Mouse (Mus musculus): ENCODE data around the gene Trim47. TPM values are rescaled to one million over a fixed set of nuclear protein-coding genes. Genes with fewer than 3 reads are reported as not detected.
A peak's percentile ranks its signal among the peaks of the same experiment; 100 is the strongest.

Gene Trim47
- total RNA-seq (2021) = 17.1 and 20.2 TPM in 2 replicates
- long read RNA-seq, transcript Trim47-202 (6 exons, 2,192 nt) = major isoform, 40 of 58 reads
- long read RNA-seq, transcript Trim47-201 (6 exons, 2,204 nt) = minor isoform, 11 of 58 reads
- long read RNA-seq, partial matches to known transcripts = 1 of 58 reads
- long read RNA-seq, other reads (novel, unspliced or antisense) = 4 of 58 reads

- peak; percentile 81 for DNase-seq
These were observed at the start of gene Trim47 for GRCm38 (mm10) chr11:116127156-116127980. TSS of gene Trim47 (minus strand) at chr11:116127210.

GRCm38 (mm10) chr11:116176010-116176409 lies 49.0 kb upstream of the Trim47 start:
- no peak for DNase-seq

- DNase-seq = peak; percentile 62
These were observed 47.9 kb upstream of the Trim47 start for GRCm38 (mm10) chr11:116174775-116175448.

DNA sequence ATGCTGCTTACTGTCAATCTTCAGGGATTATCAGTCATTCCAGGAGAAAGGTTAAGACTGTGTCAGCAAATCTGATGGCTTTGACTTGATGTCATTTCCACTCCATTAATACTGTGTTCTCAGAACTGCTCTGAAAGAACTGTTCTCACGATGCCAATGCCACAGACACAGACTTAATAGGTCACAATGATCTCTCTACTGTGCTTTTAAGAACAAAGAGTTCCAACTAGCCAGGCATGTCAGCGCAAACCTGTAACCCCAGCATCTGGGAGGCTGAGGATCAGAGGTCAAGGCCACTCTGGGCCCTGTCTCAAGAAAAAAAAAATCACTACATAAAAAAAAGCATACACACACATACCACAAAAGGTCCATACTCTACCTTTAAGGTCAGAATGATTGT lies 44.9 kb upstream of the Trim47 start:
- DNase-seq = no peak

DNA sequence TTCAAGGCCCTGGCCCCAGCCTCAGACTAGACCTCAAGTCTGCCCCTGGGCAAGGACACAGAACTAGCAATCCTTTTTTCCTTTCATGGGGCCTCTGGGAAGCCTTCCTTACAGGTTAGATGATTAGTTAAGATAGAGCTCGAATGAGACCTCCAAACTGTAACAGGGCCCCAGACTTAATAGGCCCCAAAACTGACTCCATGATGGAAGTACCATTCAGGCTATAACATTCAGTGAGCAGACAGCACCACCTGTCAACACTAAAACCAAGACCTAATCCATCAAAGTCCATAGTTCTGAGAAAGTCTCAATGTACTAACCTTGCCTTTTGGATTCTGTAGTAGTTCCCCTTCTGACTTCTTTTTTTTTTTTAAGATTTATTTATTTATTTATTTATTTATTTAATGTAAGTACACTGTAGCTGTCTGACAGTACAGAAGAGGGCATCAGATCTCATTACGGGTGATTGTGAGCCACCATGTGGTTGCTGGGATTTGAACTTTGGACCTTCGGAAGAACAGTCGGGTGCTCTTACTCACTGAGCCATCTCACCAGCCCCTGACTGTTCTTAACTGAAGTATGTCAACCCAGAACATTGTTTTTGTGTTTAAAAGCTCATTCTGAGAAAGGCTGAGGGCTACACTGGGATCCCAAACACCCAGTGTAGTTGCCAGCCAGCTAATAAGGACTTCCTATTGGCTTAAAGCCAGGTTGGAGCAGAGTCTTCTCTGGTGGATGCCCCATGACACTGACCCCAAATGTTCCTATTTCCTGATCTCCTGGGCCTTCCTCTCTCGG lies 43.2 kb upstream of the Trim47 start:
- no peak for DNase-seq

GRCm38 (mm10) chr11:116169214-116169613 lies 42.2 kb upstream of the Trim47 start:
- DNase-seq = no peak

- peak; percentile 92 for DNase-seq
These were observed 41.0 kb upstream of the Trim47 start, which contains the start of gene Fbf1 for GRCm38 (mm10) chr11:116167884-116168439. TSS of gene Fbf1 (minus strand) at chr11:116168166.

- DNase-seq = no peak
These were observed 40.2 kb upstream of the Trim47 start for GRCm38 (mm10) chr11:116167232-116167631.

GRCm38 (mm10) chr11:116163002-116163401 lies 36.0 kb upstream of the Trim47 start:
- DNase-seq = no peak

GRCm38 (mm10) chr11:116162146-116162545 lies 35.1 kb upstream of the Trim47 start:
- no peak for DNase-seq

DNA sequence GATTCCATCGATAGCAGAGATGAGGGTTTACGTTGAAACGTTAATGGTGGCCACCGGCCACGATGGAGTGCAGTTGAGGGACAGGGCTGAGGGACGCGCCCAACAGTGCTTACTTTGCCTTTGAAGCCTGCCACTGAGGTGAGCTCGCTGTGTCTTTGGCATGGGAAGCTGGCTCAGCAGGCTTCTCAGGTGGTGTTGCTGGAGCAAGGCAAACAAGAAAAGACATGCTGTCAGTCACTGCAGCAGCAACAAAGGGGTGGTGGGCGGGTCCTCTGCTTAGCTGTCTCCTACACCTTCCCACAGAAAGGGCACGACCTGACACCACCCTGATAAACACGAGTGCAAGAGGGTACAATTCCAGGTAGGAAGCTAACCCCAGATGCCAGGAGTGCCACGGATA lies 34.3 kb upstream of the Trim47 start:
- no peak for DNase-seq

DNA sequence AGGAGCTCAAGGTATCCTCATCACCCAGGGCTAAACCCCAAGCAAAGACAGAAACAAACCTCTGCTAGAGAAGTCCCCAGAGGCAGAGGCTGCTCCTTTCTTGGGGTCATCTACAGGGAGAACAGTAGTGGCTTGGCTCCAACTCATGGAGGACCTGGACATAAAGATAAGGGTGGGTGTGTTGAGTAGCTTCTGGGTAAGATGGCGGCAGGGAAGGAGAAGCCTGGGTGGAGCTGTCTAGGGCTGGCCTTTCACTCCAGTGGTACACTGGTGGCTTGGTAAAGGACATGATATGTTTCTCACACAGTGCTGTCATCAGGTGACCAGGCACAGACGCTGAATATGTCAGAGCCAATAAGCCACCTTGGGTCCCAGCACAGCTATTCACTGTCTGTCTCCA lies 23.9 kb upstream of the Trim47 start:
- DNase-seq = no peak

DNA sequence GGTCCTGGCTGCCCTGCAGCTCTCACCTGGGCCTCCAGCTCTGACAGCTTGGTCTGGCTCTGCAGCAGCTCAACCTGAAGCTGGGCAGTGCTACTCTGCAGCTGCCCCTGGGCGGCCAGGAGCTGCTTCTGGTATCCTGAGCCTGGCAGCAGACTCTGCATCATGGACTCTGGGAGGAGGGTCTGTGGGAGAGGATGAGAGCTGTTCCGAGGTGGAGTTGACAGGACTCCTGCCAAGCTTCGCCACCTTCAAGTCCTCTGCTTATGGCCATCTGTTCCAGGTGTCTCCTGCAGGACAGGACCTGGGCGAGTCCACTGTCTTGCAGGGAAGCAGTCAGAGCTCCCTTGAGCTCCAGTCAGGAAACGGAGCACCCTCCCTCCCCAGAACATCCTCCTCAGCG lies 22.3 kb upstream of the Trim47 start:
- DNase-seq = no peak

DNA sequence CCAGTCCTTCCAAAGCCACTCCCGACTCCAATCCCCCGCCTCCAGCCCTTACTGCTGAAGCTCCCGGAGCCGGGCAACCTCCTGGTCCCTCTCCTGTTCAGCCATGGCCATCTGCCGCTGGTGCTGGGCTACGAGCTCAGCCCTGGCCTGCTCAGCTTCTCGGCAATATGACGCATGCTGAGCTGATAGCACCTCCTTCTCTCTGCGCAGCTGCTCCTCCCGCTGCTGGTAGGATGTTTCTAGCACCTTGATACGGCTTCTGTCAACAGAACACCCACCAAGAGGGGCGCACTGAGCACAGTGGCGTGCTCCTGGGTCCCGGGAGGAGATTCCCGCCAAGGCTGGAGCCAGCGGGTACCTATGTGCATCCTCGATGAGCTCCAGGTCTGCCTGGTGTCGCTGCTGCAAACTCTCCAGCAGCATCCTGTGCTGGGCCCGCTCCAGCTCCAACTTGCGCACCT lies 21.8 kb upstream of the Trim47 start:
- DNase-seq = no peak

DNA sequence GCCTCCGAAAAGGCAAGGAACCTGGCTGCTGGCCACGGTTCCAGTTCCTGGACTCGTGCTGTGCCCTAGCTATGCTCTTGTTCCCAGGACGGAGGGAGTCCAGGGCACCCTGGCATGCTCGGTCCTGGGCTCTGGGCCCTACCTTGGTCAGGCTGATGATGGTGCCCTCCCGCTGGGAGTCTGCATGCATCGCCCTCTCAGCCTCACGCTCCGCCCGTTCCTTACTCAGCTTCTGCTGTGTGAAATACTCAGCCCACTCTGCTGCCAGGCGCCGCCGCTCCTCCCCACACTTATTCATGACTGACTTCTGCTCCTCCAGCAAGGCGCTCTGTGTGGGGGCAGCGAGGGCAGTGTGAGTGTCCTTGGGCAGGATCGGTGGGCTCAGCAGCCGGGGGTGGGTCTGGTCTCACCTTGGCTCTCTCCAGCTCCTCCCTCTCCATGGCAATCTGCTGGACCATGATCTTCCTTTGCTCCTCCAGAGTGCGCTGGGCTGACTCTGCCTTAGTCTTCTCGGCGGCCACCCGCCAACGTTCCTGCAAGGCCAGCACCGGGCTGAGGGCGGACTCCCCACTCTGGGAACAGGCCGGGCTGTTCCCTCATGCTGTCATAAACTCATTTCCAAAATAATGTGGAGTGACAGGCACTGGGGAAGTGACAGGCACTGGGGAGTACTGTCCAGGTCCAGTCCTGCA lies 19.4 kb upstream of the Trim47 start:
- peak; percentile 28 for DNase-seq

DNA sequence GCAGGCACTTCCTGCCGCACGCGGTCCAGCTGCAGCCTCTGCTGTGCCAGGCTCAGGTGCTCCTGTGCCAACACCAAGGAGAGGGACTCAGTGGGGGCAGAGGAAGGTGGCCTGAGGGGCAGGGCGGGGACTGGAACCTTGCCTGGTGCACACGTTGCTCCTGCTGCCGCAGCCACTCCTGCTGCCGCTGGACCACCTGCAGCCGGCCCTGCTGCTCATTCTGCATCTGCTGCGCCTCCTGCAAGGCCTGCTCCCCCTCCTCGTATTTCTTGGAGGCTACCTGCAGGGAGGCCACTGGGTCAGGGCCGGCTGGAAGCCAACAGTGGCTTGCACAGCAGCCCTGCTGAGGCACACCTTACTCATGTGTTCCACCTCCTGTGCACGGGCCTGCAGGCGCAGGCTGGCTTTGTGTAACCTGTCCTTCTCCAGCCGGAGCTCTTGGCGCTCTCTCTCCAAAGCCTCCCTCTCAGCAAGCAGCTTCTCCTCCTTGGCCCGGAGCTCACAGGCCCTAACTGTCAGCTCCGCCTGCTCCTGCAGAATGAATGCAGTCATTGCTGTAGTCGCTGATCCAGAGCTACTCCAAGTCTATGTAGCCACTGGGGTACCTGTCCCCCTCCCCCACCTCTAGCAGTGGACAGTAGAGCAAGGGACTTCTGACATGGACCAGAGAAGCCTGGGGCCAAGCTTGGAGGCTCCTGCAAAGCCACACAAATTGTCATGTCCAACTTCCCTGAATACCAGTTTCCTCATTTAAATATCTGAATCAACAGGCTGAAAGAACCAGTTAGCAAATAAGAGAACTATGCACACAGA lies 18.7 kb upstream of the Trim47 start:
- DNase-seq = no peak

DNA sequence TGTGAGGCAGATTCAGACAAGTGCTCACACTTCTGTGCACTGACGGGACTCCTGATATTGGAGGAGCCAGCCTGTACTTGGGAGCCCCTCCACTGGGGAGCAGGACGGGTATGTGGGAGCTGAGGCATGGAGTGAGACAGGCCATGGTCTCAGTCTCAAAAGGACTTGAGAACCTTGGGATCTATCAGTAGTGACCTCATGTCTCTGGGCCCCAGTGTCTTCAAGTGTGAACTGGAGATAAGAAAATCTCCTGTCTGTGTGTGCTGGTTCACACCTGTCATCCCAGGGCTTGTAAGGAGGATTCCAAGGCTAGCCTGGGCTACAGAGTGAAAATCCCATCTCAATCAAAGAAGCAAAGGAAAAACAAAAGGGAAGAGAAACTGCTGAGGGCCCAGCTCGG lies 16.5 kb upstream of the Trim47 start:
- no peak for DNase-seq

DNA sequence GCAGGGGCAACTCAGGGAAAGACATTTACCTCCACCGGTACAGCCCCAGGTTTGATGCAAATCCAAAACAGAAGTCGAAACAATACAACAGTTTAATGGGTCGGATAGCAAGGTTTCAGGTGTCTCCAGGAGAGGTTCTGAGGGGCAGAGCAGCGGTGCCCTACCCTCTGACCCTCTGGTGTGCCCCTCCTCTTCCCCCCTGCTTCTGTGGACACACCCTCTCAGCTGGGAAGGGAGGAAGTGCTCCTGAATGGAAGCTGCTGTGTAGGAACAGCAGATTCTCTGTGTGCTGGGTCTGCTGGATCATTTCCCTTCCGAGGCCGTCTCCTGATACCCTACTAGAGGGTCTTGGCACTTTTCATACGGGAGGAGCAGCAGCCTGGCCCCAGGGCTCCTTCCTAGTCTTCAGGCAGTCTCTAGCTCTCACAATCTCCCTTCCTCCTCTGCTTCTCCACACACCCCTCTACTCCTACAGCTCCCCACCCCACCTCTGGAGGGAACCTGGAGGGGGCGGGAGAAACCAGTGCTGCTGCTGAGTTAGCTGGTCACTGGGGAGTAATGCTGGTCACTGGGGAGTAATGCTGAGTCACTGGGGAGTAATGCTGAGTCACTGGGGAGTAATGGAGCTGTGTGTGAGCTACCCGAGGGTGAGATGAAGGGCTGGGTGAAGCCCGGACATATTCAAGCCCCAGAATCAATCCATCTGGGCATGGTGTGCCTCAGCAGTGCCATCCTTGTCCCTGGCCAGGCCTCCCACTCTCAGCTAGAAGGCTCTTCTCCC lies 15.4 kb upstream of the Trim47 start:
- DNase-seq = peak; percentile 50

GRCm38 (mm10) chr11:116138468-116139138 lies 11.6 kb upstream of the Trim47 start, which contains the start of gene Mrpl38:
TSS of gene Mrpl38 (minus strand) at chr11:116138868.
- DNase-seq = peak; percentile 86
